Mouse (Mus musculus) CD4-positive, CD25-positive, alpha-beta regulatory T cell, adult 4 months (primary cell): ENCODE measurements at regions not wholly inside any gene's neighbourhood (a gene's known extent, or its start where the extent isn't known, plus 50 kb on each side); places are given as distances from the start of the nearest gene placed in this dataset.
A peak's percentile ranks its signal among the peaks of the same experiment; 100 is the strongest.

Experiments
- ATAC-seq: one replicate; pipeline ENCODE4 v1.8.0; 2017

DNA sequence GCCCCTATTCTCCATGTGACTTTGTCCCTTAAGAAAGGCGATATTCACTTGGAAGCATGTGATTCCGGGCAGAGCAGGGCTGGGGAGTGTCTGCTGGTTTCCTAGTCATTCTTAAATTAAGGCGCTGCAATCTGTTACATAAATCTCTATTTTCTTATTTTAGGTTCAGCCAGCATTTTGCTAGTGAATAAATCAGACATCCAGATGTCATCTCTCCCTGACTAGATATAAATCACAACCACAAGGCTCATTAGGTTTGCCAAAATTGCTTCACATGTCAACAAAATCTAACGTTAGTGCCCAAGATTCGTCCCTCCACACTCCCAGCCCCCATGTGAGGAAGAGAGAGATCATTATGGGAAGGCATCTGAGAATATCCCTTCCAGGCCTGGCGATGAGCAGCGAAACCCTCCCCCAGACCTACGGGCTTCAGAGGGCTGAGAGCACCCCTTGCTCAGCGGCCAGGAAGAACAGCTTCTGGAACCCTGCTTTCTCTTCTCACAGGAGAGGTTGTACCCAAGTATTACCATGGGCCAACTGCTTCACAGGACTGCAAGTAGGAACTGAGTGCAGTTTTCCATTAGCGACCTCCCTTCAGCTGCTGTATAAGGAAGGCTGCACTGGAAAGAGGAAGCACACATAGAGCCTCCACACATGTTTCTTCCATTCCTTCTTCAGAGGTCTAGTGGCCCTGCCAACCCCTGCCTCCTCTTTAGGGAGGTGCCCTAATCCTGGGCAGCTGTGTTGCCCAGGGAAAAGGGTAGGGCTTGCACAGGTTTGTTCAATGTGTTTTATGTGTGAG, 250.5 kb downstream of the Hivep2 start:
- ATAC-seq, result no peak

DNA sequence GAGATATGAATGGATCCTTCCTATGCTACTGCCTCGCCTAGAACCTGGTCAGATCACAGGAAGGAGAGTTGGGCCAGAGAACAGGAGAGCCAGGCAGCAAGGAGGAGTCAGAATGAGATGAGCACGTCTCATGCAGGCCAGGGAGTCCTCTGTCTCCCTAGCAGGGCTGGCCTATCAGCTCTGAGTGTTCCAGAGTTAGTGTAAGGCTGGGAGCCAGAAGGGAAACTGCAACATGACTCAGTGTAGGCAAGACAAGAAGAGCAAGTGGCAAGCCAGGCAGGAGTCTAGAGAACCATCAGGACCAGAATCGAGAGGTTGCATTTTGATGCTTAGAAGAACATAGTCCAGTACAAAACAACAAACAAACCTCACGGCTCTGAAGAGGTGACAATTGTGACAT, 249.6 kb downstream of the Hivep2 start:
- no peak for ATAC-seq

DNA sequence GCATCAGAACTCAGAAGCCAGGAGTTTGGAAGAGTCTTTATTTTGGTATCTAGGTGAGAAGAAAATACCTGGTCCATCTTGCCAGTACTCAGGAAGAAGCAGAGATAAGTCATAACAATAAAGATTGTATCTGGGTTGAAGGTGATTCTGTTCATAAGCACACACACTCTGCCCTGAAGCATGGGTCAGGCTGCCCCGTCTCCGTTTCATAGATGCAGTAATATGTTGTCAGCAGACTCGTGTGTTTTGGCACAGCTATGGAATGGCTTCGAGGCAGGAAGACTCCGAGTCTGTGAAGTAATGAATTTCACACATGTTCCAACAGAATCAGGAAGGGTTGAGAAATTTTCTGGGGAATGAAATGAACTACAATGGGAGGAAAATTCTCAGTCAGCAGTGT, 247.7 kb downstream of the Hivep2 start:
- ATAC-seq, result no peak

- no peak for ATAC-seq
These were observed 246.1 kb downstream of the Hivep2 start for GRCm38 (mm10) chr10:14211926-14212325.

DNA sequence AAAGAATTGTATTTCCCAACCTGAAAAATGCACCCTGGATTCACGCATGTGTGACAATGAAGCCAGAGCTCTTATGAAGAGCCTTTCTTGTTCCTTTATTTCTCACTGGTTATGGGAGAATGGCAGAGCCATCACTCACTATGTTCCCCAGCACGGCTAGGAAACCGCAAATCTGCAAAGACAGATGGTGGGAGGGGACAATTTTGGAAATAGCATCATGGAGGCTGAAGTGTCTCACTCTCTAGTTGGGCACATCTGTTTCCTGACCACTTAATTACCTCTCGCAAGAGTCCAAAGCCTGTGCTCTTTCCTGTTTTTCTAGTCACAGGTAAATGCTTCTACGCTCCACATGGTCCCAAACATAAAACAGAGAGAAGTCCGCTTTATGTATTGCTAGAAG, 245.6 kb downstream of the Hivep2 start:
- no peak for ATAC-seq

DNA sequence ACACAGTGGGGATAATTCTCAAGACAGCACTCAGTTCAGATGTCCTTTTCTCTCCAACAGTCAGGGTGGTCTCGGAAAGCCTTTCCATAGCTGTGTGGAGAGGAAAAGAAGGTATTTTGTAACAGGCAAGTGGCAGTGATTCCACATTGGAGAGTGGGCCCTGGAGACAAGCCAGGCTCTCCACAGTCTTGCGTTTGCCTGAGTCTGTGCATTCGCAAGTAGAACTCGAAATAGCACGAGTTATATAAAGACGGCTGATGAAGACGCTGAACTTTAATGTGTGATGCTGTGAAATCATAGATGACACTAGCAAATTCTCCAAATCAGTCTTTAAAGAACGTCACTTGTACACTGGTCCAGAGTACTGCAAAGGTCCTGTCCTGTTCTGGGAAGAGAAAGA, 244.6 kb downstream of the Hivep2 start:
- no peak for ATAC-seq

- no peak for ATAC-seq
These were observed 244.2 kb downstream of the Hivep2 start for GRCm38 (mm10) chr10:14210045-14210444.

DNA sequence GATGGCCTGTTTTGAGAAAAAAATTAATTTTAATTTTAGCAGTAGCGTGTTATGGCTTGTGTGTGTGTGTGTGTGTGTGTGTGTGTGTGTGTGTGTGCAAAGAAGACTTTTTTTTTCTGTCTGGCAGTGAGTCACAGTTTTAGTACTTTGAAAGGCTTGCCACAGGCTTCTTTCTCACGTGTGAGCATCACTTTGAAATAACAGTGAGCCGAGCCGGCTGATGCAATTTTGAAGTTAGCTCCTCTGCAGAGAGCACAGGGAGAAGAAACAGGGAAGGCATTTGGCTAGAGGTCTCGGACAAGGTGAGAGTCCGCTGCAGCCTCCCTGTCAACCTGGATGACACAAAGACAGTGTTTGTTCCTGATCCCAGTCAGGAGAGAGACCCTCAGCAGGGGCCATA, 242.3 kb downstream of the Hivep2 start:
- no peak for ATAC-seq

GRCm38 (mm10) chr10:14207616-14208015, 241.7 kb downstream of the Hivep2 start:
- peak; percentile 100 for ATAC-seq

DNA sequence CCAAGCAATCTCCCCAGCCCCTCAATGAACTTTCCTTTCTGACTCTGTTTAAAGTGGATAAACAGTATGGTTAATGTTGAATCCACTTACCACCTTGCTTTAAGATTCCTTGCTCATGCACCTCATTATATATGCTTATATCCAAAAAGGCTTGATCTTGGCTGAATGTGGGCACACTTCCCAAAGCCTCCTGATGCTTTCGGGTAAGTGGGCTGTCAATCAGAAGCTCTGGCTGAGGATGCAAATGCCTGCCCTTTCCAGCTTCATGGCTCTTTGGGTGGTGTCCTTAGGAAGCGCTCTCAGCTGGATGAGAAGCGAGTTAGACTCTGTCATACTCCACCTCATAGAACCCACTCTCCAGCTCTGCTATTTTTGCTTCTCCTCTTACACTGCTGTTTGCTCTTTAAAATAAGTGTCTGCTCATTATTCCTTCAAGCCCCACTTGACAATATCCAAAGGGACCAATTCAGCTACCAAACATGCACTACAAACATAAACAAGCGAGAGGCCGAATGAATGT, 241.2 kb downstream of the Hivep2 start:
- no peak for ATAC-seq
